Mouse (Mus musculus) hindbrain, embryonic 10.5 days (tissue): Measurements from ENCODE around the gene Tmem120b. TPM values are rescaled to one million over a fixed set of nuclear protein-coding genes. Genes with fewer than 3 reads are reported as not detected.

Experiments used
- DNase-seq: peaks from one replicate; pipeline ENCODE4 v3.0.0-alpha.2; 2017; ENCODE audit warnings: low spot score
- H3K27ac ChIP-seq: fragments of 300-500 bp; sonication (generic); 2 replicates; pipeline ENCODE4 v1.5.1; 2016; ENCODE audit warnings: mild to moderate bottlenecking, moderate library complexity
- H3K27me3 ChIP-seq: fragments of 300-500 bp; sonication (generic); 2 replicates; pipeline ENCODE4 v1.6.1; 2016; ENCODE audit warnings: mild to moderate bottlenecking; ENCODE audit not compliant: poor library complexity, insufficient read depth, severe bottlenecking
- H3K36me3 ChIP-seq: fragments of 300-500 bp; sonication (generic); 2 replicates; pipeline ENCODE4 v1.6.1; 2016; ENCODE audit warnings: mild to moderate bottlenecking, moderate library complexity
- H3K4me1 ChIP-seq: fragments of 300-500 bp; sonication (generic); replicated peaks from 2 replicates; pipeline ENCODE4 v1.6.1; 2016; ENCODE audit warnings: mild to moderate bottlenecking
- H3K4me3 ChIP-seq: fragments of 300-500 bp; sonication (generic); 2 replicates; pipeline ENCODE4 v1.5.1; 2016; ENCODE audit warnings: mild to moderate bottlenecking, moderate library complexity
- H3K9me3 ChIP-seq: fragments of 300-500 bp; sonication (generic); 2 replicates; pipeline ENCODE4 v1.6.1; 2016; ENCODE audit warnings: mild to moderate bottlenecking, moderate library complexity
- WGBS: fragments of 180-500 bp; shearing (Covaris S2); methylation state at CpG from one replicate; pipeline ENCODE4 v1.1.7; 2016; 5-methylcytosine and 5-hydroxymethylcytosine counted together
- polyA plus RNA-seq: library from polyadenylated mRNA; unstranded; fragments of >200 nt; fragmentation: Nextera tagmentation; extraction: Ambion mirVana; gene quantifications from 2 replicates; pipeline ENCODE4 v1.2.1, GENCODE M21; 2016

Tmem120b gene
- polyA plus RNA-seq, 1 experiment from 2014 or later: 12.9 TPM

- H3K36me3 ChIP-seq: peaks cover 54% of the 10 kb centered on the region
- peaks cover 76% of the 10 kb centered on the region for H3K4me1 ChIP-seq
- H3K27ac ChIP-seq: peak overlapping the region; percentile 100
- H3K27me3 ChIP-seq: peaks cover 10% of the 10 kb centered on the region
- WGBS: 4% methylated on average over 30 of the region's 30 CpGs
- peak overlapping the region; percentile 92 for H3K4me3 ChIP-seq
- DNase-seq: peak; percentile 58
- H3K9me3 ChIP-seq: no peaks in the 10 kb centered on the region
These were observed 67.5 kb downstream of the Tmem120b start for GRCm38 (mm10) chr5:123135471-123136360.

GRCm38 (mm10) chr5:123136361-123137043 is 68.3 kb downstream of the Tmem120b start:
- H3K27me3 ChIP-seq: peaks cover 4% of the 10 kb centered on the region
- H3K9me3 ChIP-seq: no peaks in the 10 kb centered on the region
- peak overlapping the region; percentile 100 for H3K27ac ChIP-seq
- H3K36me3 ChIP-seq: peaks cover 48% of the 10 kb centered on the region
- DNase-seq: peak; percentile 78
- peak overlapping the region; percentile 92 for H3K4me3 ChIP-seq
- WGBS: under 1% methylated on average over 13 of the region's 13 CpGs
- H3K4me1 ChIP-seq: peaks cover 73% of the 10 kb centered on the region

GRCm38 (mm10) chr5:123137044-123137909 is 69.1 kb downstream of the Tmem120b start:
- Histone ChIP-seq H3K36me3 (peaks cover 44% of the 10 kb centered on the region), H3K27ac (peak overlapping the region; percentile 100), H3K4me3 (peak overlapping the region; percentile 92), H3K9me3 (no peaks in the 10 kb centered on the region), H3K27me3 (no peaks in the 10 kb centered on the region), H3K4me1 (peaks cover 73% of the 10 kb centered on the region)
- DNase-seq: peak; percentile 84
- WGBS: 1% methylated on average over 20 of the region's 20 CpGs

DNA sequence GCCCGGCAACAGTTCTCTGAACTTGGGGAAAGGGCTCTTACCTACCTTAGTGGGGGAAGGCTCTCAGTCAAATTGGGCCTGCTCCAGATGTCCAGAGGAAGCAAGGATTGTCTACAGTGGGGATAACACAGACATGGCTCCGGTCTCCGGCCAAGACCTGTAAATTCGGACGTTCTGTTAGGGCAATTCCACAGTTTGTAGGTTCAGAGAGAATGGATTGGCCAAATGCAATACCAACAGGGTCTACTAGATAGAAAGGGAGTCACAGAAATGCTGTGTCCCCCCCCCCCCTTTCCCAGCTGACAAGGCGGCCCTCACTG is 69.7 kb downstream of the Tmem120b start:
- WGBS: under 1% methylated on average over 6 of the region's 6 CpGs
- H3K9me3 ChIP-seq: no peaks in the 10 kb centered on the region

GRCm38 (mm10) chr5:123138230-123138911 is 70.2 kb downstream of the Tmem120b start:
- peak overlapping the region; percentile 92 for H3K4me3 ChIP-seq
- peaks cover 38% of the 10 kb centered on the region for H3K36me3 ChIP-seq
- peaks cover 69% of the 10 kb centered on the region for H3K4me1 ChIP-seq
- peak; percentile 92 for DNase-seq
- WGBS: under 1% methylated on average over 40 of the region's 40 CpGs
- H3K27ac ChIP-seq: peak overlapping the region; percentile 100
- no peaks in the 10 kb centered on the region for H3K9me3 ChIP-seq
- no peaks in the 10 kb centered on the region for H3K27me3 ChIP-seq

More for the DNA sequence above, 69.7 kb downstream of the Tmem120b start:
- H3K4me1 ChIP-seq: peaks cover 68% of the 10 kb centered on the region
- no peaks in the 10 kb centered on the region for H3K27me3 ChIP-seq
- peaks cover 38% of the 10 kb centered on the region for H3K36me3 ChIP-seq
- peak overlapping the region; percentile 92 for H3K4me3 ChIP-seq
- no peak for DNase-seq
- H3K27ac ChIP-seq: peak overlapping the region; percentile 100

DNA sequence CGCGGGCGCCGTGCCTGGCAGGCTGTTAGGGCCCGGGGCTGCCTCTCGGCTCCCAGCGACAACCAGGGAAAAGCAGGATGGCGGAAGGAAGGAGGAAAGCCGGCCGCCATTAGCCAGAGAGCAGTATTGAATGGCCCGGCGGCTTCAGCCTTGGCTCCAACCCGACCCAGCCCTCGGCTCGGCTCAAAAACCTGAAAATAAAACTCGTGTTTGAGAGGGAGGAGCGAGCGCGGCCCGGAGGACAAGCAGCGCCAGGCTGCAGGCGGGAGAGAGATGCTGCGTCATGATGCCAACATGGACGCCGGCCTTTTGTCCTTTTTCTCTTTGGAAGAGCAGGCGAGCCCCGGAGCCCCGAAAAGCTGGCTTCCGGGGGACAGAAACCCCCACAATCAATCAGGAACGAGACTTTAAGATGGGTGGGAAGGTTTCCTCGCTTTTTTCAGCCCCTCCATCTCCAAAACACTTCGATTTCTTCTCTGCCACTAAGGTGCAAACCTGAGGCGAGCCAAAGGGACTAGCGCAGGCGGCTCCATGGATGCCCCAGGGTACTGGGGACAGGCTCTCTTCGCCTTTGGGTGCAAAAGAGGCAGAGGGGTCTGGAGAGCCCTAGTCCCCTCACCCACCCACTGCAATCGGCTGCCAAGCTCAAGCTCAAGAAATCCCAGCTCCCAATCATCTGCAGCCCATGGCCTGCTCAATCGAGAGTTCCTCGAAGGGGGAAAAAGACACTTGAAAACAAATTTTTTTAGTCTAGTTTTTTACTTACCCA is 70.9 kb downstream of the Tmem120b start:
- Histone ChIP-seq H3K36me3 (peaks cover 32% of the 10 kb centered on the region), H3K4me1 (peaks cover 69% of the 10 kb centered on the region), H3K9me3 (no peaks in the 10 kb centered on the region), H3K4me3 (peak overlapping the region; percentile 92), H3K27me3 (no peaks in the 10 kb centered on the region), H3K27ac (peak overlapping the region; percentile 100)
- DNase-seq: peak; percentile 84
- WGBS: under 1% methylated on average over 39 of the region's 39 CpGs

- Histone ChIP-seq H3K36me3 (peaks cover 32% of the 10 kb centered on the region), H3K4me3 (peak overlapping the region; percentile 92), H3K4me1 (peaks cover 69% of the 10 kb centered on the region), H3K27me3 (no peaks in the 10 kb centered on the region), H3K27ac (peak overlapping the region; percentile 100), H3K9me3 (no peaks in the 10 kb centered on the region)
- peak; percentile 59 for DNase-seq
- WGBS: under 1% methylated on average over 28 of the region's 28 CpGs
These were observed 71.8 kb downstream of the Tmem120b start for GRCm38 (mm10) chr5:123139722-123140627.

DNA sequence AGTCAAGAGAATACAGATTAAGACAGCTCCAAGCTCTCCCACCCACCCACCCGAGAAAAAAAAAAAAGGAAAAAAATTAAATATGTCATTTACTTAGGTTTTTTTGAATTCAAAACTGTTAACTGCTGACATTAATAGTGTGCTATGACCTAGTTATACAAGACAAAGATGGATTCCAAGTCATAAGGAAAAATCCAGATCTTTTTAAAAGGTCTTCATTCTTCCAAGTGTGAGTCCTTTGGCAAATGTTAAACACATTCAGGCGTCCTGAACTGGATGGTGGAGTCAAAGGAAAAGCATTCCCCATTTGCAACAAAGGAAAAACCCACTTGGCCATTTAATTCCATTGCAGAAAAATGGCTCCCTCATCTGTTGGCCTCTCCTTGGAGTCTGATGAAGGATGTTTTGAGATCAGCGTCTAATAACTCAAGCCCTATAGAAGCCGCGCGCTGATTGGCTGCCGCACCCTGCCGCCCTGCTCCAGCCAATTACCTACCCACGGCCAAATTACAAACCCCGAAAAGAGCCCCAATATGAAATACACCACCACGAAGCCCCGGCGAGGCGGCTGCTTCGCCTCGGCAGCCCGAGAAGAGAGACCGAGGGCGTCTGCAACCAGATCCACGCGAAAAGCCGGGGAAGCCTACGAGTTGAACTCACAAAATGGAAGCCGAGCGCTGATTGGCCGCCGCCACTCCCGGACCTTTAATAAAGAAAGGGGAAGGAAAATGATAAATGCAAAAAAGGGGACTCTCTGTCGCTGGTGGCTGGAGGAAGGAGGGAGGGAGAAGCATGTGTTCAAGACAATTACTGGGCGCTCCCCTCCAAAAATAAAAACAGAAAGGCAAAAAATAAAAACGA is 72.7 kb downstream of the Tmem120b start:
- peak overlapping the region; percentile 92 for H3K4me3 ChIP-seq
- H3K27me3 ChIP-seq: no peaks in the 10 kb centered on the region
- H3K36me3 ChIP-seq: peaks cover 32% of the 10 kb centered on the region
- under 1% methylated on average over 31 of the region's 31 CpGs for WGBS
- peak overlapping the region; percentile 100 for H3K27ac ChIP-seq
- peaks cover 69% of the 10 kb centered on the region for H3K4me1 ChIP-seq
- peak; percentile 93 for DNase-seq
- H3K9me3 ChIP-seq: no peaks in the 10 kb centered on the region

DNA sequence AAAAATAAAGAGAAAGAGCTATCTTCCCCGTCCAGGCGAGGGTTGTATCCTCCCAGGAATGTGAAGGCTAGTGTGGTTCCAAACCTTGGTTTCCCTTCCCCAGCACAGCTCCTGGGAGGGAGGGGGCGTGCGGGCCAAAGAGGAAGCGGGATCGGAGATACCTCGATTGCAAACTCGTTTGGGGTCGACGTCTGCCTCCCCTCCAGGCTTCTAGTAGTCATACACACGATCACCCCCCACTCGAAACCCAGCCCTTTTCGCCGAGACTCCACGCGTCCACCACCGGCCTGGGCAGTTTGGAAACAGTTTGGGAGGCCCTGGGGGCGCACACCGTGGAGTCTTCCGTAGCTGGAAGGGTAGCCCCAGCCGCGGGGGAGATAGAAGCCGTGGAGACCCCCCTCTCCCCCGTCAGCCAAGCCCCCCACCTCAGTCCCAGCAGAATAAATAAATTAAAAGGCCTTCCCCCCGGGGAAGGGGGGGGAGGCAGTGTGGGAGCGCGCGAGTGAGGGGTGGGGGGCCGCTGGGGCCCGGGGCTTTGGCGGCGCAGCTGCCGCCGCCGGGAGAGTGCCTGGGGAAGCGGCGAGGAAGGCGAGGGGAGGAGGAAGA is 73.4 kb downstream of the Tmem120b start:
- Histone ChIP-seq H3K27me3 (no peaks in the 10 kb centered on the region), H3K27ac (peak overlapping the region; percentile 100), H3K9me3 (no peaks in the 10 kb centered on the region), H3K36me3 (peaks cover 32% of the 10 kb centered on the region), H3K4me1 (peaks cover 69% of the 10 kb centered on the region), H3K4me3 (peak overlapping the region; percentile 92)
- DNase-seq: peak; percentile 80
- under 1% methylated on average over 36 of the region's 38 CpGs for WGBS
